8 mouse cellular contexts compared by ENCODE assay signal in the genomic region with DNA sequence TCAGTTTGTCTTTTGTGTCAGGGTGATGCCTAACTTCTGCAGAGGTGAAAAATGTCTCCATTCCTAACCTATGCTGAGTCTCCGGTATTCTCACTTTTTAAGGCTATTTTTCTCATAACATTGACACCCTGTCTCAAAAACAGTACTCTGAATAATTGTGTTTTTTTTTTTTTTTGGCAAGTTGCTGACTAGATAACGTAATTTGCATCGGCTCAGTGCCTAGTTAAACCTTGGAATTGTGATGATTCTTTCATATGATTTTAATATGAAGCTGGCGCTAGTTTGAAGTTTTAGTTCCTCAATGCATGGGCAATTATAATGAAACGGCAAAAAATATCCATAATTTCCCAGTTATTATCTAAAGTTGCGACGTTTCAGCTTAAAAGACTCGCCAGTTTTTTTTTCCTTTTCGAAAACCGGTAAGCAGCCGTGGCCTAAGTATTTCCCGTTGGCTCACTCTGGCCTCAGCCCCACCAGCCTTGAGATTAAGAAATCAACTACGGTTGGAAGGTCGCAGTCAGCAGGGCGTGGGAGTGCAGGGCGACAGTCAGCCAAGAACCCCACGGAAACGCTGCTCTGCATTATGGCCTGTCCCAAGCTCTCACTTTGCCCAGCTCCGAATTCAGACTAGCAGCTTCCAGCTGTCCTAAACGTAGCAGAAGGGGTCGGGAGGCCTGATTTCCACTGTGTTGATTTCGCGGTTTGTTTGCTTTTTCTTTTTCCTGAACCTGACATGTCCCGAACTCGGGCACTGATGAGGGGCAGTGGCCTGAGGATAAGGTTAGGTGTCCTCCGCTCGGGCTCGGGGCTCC. TPM values are rescaled to one million over a fixed set of nuclear protein-coding genes. Genes with fewer than 3 reads are reported as not detected.
DNase-seq lines count a peak whose midpoint lies in the region; ATAC-seq and TF ChIP-seq lines count a peak whose summit lies in the region.

No protein-coding gene starts in this region.

- ATAC-seq in kidney, embryonic 16.5 days (ENCODE audit: low FRiP score, low TSS enrichment), result peak; percentile 57

- peak overlapping the region; percentile 95 for H3K27ac ChIP-seq in kidney, adult 2 months (ENCODE audit: insufficient read depth, low read depth, low read length)
- peak overlapping the region; percentile 99 for H3K27ac ChIP-seq in embryonic facial prominence, embryonic 10.5 days (replicated peaks)
- peak overlapping the region; percentile 100 for H3K27ac ChIP-seq in kidney, embryonic 16.5 days (ENCODE audit: low read length)

- no peaks in the 10 kb centered on the region for H3K36me3 ChIP-seq in kidney, adult 2 months (ENCODE audit: control insufficient read depth, insufficient read depth, low read length)
- peaks cover 12% of the 10 kb centered on the region for H3K36me3 ChIP-seq in embryonic facial prominence, embryonic 10.5 days (replicated peaks)
- no peaks in the 10 kb centered on the region for H3K36me3 ChIP-seq in kidney, embryonic 16.5 days (ENCODE audit: insufficient read depth, low read length)

- H3K9me3 ChIP-seq in embryonic facial prominence, embryonic 10.5 days, result no peaks in the 10 kb centered on the region
- H3K9me3 ChIP-seq in kidney, embryonic 16.5 days (ENCODE audit: low read length), result no peaks in the 10 kb centered on the region

- no peak for TF ChIP-seq POLR2A in kidney, adult 2 months (IDR thresholded peaks at IDR 0.05; ENCODE audit: low read depth, low read length)

- WGBS in kidney, adult 2 months, result 2% methylated on average over 28 of the region's 28 CpGs
- 10% methylated on average over 28 of the region's 28 CpGs for WGBS in embryonic facial prominence, embryonic 10.5 days
- 5% methylated on average over 28 of the region's 28 CpGs for WGBS in kidney, embryonic 16.5 days

- no peak for DNase-seq in kidney, adult 2 months
- no peak for DNase-seq in kidney, adult 11 months
- peak; percentile 59 for DNase-seq in MN1 (ENCODE audit: low spot score)
- no peak for DNase-seq in embryonic facial prominence, embryonic 10.5 days (ENCODE audit: low spot score)
- DNase-seq in heart, adult 8-10 months (ENCODE audit: low spot score), result peak; percentile 83
- peak; percentile 78 for DNase-seq in lung, postnatal 14 days
- peak; percentile 72 to 80 for DNase-seq in spleen, postnatal 36 days (ENCODE audit: low spot score in 2 of 2)

- no peak for TF ChIP-seq CTCF in kidney, adult 2 months (conservative IDR thresholded peaks at IDR 0.05; ENCODE audit: insufficient read depth, insufficient read length, low read depth, low read length)

- H3K4me2 ChIP-seq in kidney, embryonic 16.5 days (replicated peaks; ENCODE audit: low read depth, low read length), result peak overlapping the region; percentile 70

- H3K27me3 ChIP-seq in kidney, adult 2 months (replicated peaks; ENCODE audit: control insufficient read depth, insufficient read depth, low read length), result no peaks in the 10 kb centered on the region
- no peaks in the 10 kb centered on the region for H3K27me3 ChIP-seq in embryonic facial prominence, embryonic 10.5 days (replicated peaks; ENCODE audit: low read depth, poor library complexity, severe bottlenecking)
- H3K27me3 ChIP-seq in kidney, embryonic 16.5 days (ENCODE audit: insufficient read depth, low read length), result no peaks in the 10 kb centered on the region

- peak overlapping the region; percentile 95 for H3K9ac ChIP-seq in kidney, embryonic 16.5 days (replicated peaks; ENCODE audit: low read length)

- peaks cover 3% of the 10 kb centered on the region; the same call in 1 of the 2 replicates for H3K4me1 ChIP-seq in kidney, adult 2 months (ENCODE audit: control insufficient read depth, insufficient read depth, low read length)
- peaks cover 12% of the 10 kb centered on the region for H3K4me1 ChIP-seq in embryonic facial prominence, embryonic 10.5 days
- peaks cover 13% of the 10 kb centered on the region; the same call in 1 of the 2 replicates for H3K4me1 ChIP-seq in kidney, embryonic 16.5 days (ENCODE audit: insufficient read depth, low read length)

- H3K4me3 ChIP-seq in kidney, adult 2 months (ENCODE audit: insufficient read depth, low read depth, low read length), result peak overlapping the region; percentile 74
- H3K4me3 ChIP-seq in embryonic facial prominence, embryonic 10.5 days, result peak overlapping the region; percentile 86
- peak overlapping the region; percentile 85 for H3K4me3 ChIP-seq in kidney, embryonic 16.5 days (ENCODE audit: low read length)

RNA-seq across cellular contexts. Expression of a gene that starts 0.7 kb away (rescaled TPM):
- polyA plus RNA-seq in kidney, adult 2 months (2012; rRNA removed), result 18.4 and 24.5 TPM in 2 replicates
- polyA plus RNA-seq in embryonic facial prominence, embryonic 10.5 days (2016; fragmentation: Nextera tagmentation; extraction: Ambion mirVana), result 36.4 and 38.4 TPM in 2 replicates
- total RNA-seq in heart, adult 8-10 months (2022), result 100 to 1,000 TPM in 1 of 4 experiments, 10 to 100 TPM in 3; 84.5 to 120 (median 91.4) TPM
- polyA plus RNA-seq in kidney, embryonic 16.5 days (2015; fragmentation: Nextera tagmentation; extraction: Ambion mirVana), result 28.6 and 39.6 TPM in 2 replicates

RNA-seq across cellular contexts. Expression of a gene that starts 17.2 kb away (rescaled TPM):
- polyA plus RNA-seq in kidney, adult 2 months (2012; rRNA removed), result 572 and 575 TPM in 2 replicates
- 97.6 and 102 TPM in 2 replicates for polyA plus RNA-seq in embryonic facial prominence, embryonic 10.5 days (2016; fragmentation: Nextera tagmentation; extraction: Ambion mirVana)
- total RNA-seq in heart, adult 8-10 months (2022), result 100 to 1,000 TPM; 234 to 298 (median 248) TPM
- polyA plus RNA-seq in kidney, embryonic 16.5 days (2015; fragmentation: Nextera tagmentation; extraction: Ambion mirVana), result 156 and 164 TPM in 2 replicates

Comparison
In these comparisons a context has a peak if more than half of its experiments do, and no peak if none do; other contexts are left out.
1. DNase-seq: peak in MN1 (single experiment), heart, adult 8-10 months (single experiment), lung, postnatal 14 days (single experiment) and spleen, postnatal 36 days (2 of 2); none in kidney, adult 2 months (single experiment), kidney, adult 11 months (single experiment) and embryonic facial prominence, embryonic 10.5 days (single experiment).
2. Peak in every context shown above with its lines, with median percentiles within 50 percentile points of each other: H3K27ac ChIP-seq and H3K4me3 ChIP-seq.